Mouse (Mus musculus): ENCODE data around the gene Olfr96.
"Not testable (repeated sequence)": the region's sequence is repeated elsewhere in the genome, so short reads cannot be mapped to it uniquely, and the experiment has no call there.

The Olfr96 gene

DNA sequence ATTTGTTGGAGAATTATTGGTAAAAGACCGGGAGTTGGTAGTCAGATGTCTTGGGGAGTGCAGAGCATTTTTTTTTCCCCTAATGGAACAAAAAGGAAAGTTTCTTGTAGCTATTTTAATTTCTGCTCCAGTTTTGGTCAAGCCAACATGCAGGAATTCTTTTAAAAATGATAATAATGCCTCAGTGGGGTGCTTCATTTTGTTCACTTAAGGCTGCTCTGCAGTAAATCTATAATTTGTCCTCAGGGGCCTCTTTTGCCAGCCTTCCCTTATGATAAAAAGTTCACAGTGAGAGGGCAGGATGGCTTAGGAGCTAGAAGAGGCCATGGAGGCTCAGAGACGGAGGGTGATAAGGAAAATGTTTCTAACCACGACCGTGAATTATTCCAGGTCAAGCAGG, at the start of gene Olfr96:
Olfr96 (plus strand) TSS at position 301 of the 400 bp plus-strand sequence.
- DNase-seq = no peak

DNA sequence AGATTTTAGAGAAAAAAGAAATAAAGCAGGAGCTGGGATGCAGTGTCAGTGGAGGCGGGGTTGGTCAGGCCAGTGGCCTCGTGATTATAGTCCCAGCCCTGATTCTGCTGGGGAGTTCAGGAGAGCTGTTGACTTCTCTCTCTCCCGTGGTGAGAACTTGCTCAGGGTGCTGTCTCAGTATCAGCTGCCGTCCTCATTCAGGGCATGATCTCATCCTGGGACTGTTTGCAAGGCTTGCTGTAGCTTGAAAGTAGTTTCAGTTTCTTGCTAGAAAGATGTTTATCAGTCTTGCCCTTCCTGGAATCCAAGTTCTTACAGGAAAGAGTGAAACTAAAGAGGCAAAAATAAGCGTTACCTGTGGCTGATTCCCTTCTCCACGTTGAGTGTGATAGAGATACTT, 34.5 kb upstream of the Olfr96 start:
- no peak for DNase-seq

- peak; percentile 10 to 29 for DNase-seq
Observed at GRCm38 (mm10) chr17:37190711-37191110, 29.2 kb upstream of the Olfr96 start.

DNA sequence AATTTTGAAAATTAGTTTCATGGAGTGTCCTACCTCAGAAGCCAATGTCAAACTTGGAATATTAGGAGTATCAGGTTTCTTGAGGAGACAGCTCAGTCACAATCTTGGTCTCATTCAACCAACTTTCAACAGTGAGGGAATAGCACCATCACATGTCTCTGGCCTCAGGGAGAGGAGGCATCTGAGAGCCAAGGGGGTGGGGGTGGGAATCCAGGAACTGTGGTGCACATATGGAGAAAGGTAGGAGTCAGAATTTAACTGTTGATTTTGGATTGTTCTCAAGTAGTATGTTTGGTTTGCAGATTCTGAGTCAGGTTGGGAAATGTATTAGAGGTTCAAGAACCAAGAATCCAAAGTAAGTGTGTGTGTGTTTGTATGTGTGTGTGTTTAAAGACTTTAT, 26.9 kb upstream of the Olfr96 start:
- no peak for DNase-seq

DNA sequence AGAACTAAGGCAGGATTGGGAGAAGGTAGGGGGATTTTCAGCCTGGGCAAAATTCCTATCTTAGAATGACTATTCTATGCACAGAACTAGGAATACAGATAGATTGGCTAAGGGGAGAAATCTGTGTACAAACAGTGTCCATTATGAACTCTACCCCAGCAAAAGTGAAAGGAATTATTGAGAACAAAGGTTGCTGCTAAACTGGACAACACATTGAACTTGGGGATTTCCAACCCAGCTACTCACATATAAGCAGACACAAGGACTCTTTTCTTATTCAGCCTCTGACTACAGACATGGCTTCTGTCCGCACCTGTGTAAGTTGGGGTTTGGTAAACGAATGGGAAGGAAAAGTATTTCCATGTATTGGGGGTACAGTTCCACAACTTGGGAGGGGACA, 26.3 kb upstream of the Olfr96 start, which contains the start of gene Ubd:
Ubd (plus strand) TSS at position 237 of the 400 bp plus-strand sequence.
- no peak for DNase-seq

GRCm38 (mm10) chr17:37194782-37195181, 25.2 kb upstream of the Olfr96 start:
- no peak for DNase-seq

- peak; percentile 39 to 57 for DNase-seq
Observed at GRCm38 (mm10) chr17:37196845-37197724, 22.9 kb upstream of the Olfr96 start.

DNA sequence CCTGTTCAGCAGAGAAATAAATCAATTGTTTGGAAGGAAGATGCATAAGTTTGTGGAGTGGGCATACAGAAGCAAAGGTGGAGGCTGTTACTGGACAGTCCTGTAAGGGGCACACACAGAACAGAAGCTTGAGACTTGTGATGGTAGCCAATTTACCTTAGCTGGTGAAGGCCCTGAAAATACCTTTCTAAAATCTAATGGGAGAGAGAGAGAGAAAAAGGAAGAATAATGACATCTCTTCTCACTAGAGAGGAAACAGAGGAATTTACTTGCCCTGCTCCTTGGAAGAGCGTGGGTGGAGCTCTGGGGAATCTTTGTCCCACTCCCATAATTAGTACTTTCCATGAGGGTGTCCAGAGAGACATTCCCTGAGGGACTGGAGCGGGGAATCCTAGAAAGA, 19.1 kb upstream of the Olfr96 start, which contains the start of gene Olfr94:
Olfr94 (minus strand) TSS at position 101 of the 400 bp plus-strand sequence.
- DNase-seq = no peak

- peak; percentile 84 for DNase-seq
Observed at GRCm38 (mm10) chr17:37203206-37203916, 16.6 kb upstream of the Olfr96 start.

DNA sequence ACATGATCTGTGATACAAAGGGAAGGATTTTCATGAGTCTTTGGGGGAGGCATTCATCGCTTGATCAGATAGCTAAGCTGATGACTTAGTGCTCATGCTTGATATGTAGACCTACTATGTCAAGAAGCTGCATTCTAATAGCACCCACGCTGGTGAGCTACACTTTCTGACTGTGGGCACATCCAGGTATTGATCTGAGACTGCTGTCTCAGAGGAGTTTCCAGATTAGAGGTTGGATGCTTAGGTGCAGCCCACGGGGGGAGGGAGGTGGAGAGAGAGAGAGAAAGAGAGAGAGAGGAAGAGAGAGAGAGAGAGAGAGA, 16.1 kb upstream of the Olfr96 start:
- DNase-seq = no peak

- no peak for DNase-seq
Observed at GRCm38 (mm10) chr17:37210884-37211768, 8.8 kb upstream of the Olfr96 start.

DNA sequence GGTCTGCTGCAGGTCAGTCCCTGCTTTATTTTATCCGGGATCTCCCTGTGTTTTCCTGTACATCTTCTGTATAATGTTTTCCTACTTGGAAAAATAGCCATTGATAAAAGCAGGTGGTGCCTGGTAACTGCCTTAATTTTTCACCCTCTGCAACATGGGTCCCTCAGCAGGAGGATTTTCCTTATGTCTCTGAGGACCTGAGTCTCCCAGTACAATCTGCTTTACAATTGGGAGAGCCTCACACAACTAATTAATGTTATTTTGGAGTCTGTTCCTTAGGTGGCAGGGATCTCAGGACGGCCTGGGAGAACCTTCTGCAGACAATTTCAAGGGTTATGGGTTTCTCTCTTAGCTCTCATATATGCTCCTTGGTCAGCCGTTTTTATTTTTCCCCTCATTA, 6.9 kb upstream of the Olfr96 start, which contains the start of gene Olfr95:
Olfr95 (minus strand) TSS at position 101 of the 400 bp plus-strand sequence.
- no peak for DNase-seq

- no peak for DNase-seq
Observed at GRCm38 (mm10) chr17:37218486-37218885, 1.5 kb upstream of the Olfr96 start.

DNA sequence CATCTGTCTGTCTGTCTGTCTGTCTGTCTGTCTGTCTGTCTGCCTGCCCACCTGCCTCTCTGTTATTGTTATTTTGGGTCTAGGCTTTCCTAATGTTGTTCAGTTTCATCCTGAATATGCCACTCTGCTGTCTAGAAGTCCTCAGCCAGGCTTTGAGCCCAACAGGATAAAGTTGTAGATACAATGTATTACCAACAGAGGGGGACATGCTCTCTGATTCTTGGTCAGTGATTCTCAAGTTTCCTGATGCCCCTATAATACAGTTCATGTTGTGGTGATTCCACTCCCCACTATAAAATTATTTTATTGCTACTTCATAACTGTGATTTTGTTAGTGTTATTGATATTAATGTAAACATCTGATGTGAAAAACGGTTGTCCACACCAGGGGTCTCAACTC, 1.9 kb downstream of the Olfr96 start:
- no peak for DNase-seq

DNA sequence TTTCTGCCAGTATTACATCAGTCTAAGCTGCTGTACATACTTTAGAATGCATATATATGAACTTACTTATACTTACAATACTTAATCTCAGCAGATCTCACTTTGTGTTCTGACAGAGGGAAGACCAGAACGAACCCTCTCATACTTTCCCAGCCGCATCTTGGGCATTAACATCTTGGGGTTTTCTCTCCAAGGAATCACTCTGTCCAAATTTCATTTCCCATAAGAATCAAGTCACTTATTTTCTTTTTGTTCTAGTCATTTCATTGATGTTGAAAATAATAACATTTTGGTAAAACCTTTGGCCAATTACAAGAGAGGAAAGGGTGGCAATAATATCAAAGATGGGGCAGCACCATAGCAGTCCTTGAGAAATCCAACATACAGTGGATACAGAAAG, 17.3 kb downstream of the Olfr96 start, which contains the start of gene Olfr97:
Olfr97 (minus strand) TSS at position 101 of the 400 bp plus-strand sequence.
- not testable (repeated sequence) for DNase-seq

DNA sequence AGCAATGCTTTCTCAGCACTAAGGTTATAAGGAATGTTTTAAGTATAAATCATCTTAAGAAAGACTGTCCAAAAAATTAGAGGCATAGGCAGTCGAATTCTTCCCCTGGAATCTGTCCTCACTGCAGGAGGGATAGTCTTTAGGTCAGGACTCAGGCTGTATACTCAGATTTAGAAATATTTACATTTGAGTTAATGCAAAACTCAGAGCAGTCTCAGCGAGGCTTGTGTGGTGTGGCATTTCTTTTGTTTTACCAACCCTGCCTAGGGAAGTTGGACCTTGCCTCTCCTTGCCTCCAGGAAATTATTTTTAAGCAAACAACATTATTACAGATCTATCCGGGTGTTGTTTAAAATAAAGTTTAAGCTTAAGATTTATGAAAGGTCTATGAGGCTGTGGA, 22.3 kb downstream of the Olfr96 start:
- no peak for DNase-seq

- DNase-seq = peak; percentile 22 to 36
Observed at GRCm38 (mm10) chr17:37246715-37247114, 26.8 kb downstream of the Olfr96 start.

GRCm38 (mm10) chr17:37249460-37249859, 29.5 kb downstream of the Olfr96 start:
- DNase-seq = no peak

- peak; percentile 6 to 9 for DNase-seq
Observed at GRCm38 (mm10) chr17:37250544-37250943, 30.6 kb downstream of the Olfr96 start.

- DNase-seq = no peak
Observed at GRCm38 (mm10) chr17:37263626-37264025, 43.7 kb downstream of the Olfr96 start, which contains the start of gene Olfr98. Olfr98 (minus strand) TSS chr17:37263749.

DNA sequence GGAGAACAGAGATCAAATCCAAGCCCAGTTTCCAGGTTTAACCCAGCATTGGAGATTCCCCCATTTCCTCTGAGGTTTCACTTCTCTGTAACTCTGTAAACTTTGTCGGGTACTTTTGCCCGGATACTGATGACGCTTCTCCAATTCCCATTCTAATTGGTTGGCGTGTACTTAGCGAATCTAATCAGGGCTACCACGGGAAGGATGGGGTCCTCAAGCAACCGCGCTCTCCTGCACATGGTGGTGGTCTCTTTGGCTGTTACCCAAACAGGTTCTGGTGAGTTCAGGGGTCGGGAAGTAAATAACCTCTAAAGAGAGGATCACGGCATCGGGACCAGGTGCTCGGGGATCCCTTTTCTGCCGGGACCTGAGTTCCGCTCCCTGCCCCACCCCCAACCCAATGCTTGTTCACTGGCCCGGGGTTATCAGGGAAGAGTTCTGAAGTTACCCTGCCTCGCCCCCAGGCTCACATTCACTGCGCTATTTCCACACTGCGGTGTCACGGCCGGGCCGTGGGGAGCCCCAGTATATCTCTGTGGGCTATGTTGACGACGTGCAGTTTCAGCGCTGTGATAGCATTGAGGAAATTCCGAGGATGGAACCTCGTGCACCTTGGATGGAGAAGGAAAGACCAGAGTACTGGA, 50.2 kb downstream of the Olfr96 start, which contains the start of gene H2-M3:
H2-M3 (plus strand) TSS at position 163 of the 644 bp plus-strand sequence.
- DNase-seq = peak; percentile 89

GRCm38 (mm10) chr17:37270702-37271092, 50.8 kb downstream of the Olfr96 start:
- peak; percentile 10 to 42 for DNase-seq

All from kidney, postnatal 4 days (tissue).